Mouse (Mus musculus) left cerebral cortex, adult 2 months (tissue): ENCODE data around the gene Lrfn4. TPM values are rescaled to one million over a fixed set of nuclear protein-coding genes. Genes with fewer than 3 reads are reported as not detected.

ENCODE experiments used
- DNase-seq, 2 experiments: peaks; one replicate each; pipeline ENCODE4 v3.0.0; 2021 to 2022; ENCODE audit warnings: low spot score in 2 of 2, mixed read lengths in 1 of 2; ENCODE audit errors: extremely low spot score in 1 of 2
- H3K27ac ChIP-seq: fragments of 200-600 bp; 2 replicates; pipeline ENCODE4 v1.8.1; 2022
- H3K4me3 ChIP-seq: fragments of 200-600 bp; 2 replicates; pipeline ENCODE4 v1.8.1; 2022
- CTCF ChIP-seq: fragments of 200-600 bp; IDR thresholded peaks from 2 replicates; pipeline ENCODE4 v1.8.1; 2022; ENCODE audit warnings: antibody characterized with exemption, mild to moderate bottlenecking, moderate library complexity
- intact Hi-C: fragments of 180-260 bp; cut with DNase I; formaldehyde crosslinking; loops from one replicate; pipeline ENCODE4 v1.15.1; 2025
- long read RNA-seq, 2 experiments: library from polyadenylated mRNA; stranded (forward); transcript quantifications; one replicate each; pipeline ENCODE4 v2.0.0; 2021; ENCODE audit warnings: borderline mapping rate in 2 of 2
- total RNA-seq, 2 experiments: library from RNA; stranded (reverse); gene quantifications; 2 replicates each; pipeline ENCODE4 v1.2.3; 2021

The Lrfn4 gene
- total RNA-seq, result 10 to 100 TPM; 41.2 to 44.9 TPM
- long read RNA-seq, experiment 1, transcript Lrfn4-202 (3 exons, 2,918 nt), result major isoform, 64 of 106 reads
- long read RNA-seq, experiment 1, transcript Lrfn4-201 (2 exons, 3,194 nt), result minor isoform, 16 of 106 reads
- long read RNA-seq, experiment 1, partial matches to known transcripts, result 4 of 106 reads
- long read RNA-seq, experiment 1, other reads (novel, unspliced or antisense), result 22 of 106 reads
- long read RNA-seq, experiment 2, transcript Lrfn4-201 (2 exons, 3,194 nt), result minor isoform, 20 of 65 reads
- long read RNA-seq, experiment 2, transcript Lrfn4-202 (3 exons, 2,918 nt), result major isoform, 22 of 65 reads
- long read RNA-seq, experiment 2, partial matches to known transcripts, result 3 of 65 reads
- long read RNA-seq, experiment 2, other reads (novel, unspliced or antisense), result 20 of 65 reads

GRCm38 (mm10) chr19:4615151-4616093 lies at the start of gene Lrfn4:
TSS of gene Lrfn4 (minus strand) at chr19:4615667.
- Histone ChIP-seq H3K27ac (peak within 1 kb of the TSS; percentile 96), H3K4me3 (peak within 1 kb of the TSS; percentile 93)
- peak; percentile 89 to 90 for DNase-seq
- TF ChIP-seq CTCF, result peak; percentile 34
- intact Hi-C loops, result loop anchor here (2.0 kb wide), 1 partner anchor 105 kb away; the partner anchor contains the start of gene Pcx

DNA sequence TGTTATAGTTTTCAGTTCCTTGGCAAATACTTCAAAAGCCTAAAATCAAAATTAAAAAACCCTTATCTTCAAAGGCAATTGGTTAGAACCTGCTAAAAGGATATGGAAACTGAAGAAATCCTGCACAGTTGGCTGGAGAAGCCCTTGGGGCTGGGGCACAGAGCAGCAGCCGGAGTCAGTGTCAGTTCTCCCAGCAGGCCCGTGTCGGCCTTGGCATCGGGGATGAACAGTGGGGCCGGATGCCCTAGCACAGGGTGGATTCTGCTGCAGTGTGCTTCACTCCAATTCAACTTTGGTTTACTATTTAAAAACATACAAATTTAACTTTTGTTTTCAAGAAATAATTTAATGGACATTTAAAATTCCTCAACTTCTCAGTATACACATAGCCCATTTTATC lies 42.7 kb upstream of the Lrfn4 start:
- DNase-seq, result no peak
- TF ChIP-seq CTCF, result no peak
- intact Hi-C loops, result no loop called here
- Histone ChIP-seq H3K4me3 (no peak overlapping the region), H3K27ac (no peak overlapping the region)

DNA sequence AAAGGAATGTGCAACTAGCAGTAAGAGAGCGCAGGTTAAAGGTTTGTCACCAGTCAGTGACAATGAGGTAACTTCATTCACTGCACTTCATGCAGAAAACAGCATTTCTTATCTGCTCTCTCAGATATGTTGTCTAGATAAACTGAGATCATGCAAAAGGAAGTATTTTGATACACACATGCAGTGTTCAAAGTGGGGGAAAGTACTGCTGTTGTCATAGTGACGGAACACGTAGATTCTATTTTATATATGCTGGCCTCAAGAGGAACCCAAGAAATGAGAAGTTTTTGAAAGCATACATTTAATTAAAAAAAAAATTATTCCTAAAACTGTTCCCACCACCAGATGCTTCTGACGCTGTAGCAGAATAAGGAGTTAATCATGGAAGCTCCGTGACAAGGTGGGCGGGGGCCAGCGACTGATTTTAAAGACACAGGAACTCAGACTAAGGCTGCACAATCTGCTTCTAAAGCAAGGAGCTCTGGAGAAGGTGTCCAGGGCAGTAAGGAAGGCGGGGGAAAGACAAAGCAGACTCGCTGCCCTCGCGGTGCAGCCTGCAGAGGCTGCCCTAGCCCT lies 31.5 kb upstream of the Lrfn4 start:
- intact Hi-C loops, result loop anchor here (1.0 to 5.0 kb wide), 3 partner anchors 50 to 85 kb away; partner anchors contain the start of gene Sptbn2
- DNase-seq, result peak; percentile 49 to 66
- no peak for TF ChIP-seq CTCF
- peak overlapping the region; percentile 4; the same call in 1 of the 2 replicates for H3K4me3 ChIP-seq
- peak overlapping the region; percentile 84 for H3K27ac ChIP-seq

GRCm38 (mm10) chr19:4644271-4644670 lies 28.8 kb upstream of the Lrfn4 start:
- Histone ChIP-seq H3K4me3 (no peak overlapping the region), H3K27ac (peak overlapping the region; percentile 29)
- intact Hi-C loops, result loop anchor here (2.0 kb wide), 1 partner anchor 99 kb away; no protein-coding TSS in a partner anchor
- TF ChIP-seq CTCF, result peak; percentile 65
- DNase-seq, result peak; percentile 64 to 73

DNA sequence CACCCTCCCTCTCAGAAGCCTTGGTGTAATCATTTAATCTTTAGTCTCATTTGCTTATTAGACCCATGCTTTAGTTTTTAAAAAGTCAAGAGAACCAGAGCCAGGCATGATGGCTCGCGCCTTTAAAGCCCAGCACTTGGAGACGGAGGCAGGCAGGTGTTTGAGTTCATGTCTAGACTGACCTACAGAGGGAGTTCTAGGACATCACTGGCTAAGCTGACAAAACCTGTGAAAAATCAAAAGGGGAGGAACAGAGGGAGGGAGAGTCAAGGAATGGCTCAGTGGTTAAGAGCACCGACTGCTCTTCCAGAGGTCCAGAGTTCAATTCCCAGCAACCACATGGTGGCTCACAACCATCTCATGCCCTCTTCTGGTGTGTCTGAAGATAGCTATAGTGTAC lies 20.5 kb upstream of the Lrfn4 start:
- intact Hi-C loops, result no loop called here
- no peak; the same call in none of the 2 replicates for TF ChIP-seq CTCF

DNA sequence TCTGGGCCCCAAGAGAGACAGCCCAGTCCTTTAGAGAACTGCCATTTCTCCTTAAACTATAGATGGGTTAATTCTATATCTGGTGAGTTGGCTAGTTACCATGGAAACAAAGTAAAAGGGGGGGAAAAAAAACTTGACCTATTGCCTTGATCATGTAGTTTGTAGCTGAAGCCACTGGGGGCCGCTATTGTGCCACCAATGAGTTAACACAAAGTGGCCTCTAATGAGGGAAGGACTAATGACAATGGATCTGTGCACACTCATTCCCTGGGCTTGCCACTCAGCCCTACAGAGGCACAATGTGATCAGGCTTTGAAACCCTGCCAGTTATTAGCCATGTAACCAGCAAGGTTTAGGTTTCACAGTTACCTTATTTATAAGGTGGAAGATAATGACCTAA lies 13.4 kb upstream of the Lrfn4 start:
- intact Hi-C loops, result loop anchor here (1.0 to 5.0 kb wide), 4 partner anchors 114 to 333 kb away; partner anchors contain the start of genes Bbs1, Ccdc87, Ccs and Mrpl11
- Histone ChIP-seq H3K4me3 (no peak overlapping the region), H3K27ac (no peak overlapping the region)
- peak; percentile 75 to 77 for DNase-seq
- peak; percentile 81 for TF ChIP-seq CTCF

More for the DNA sequence above, 20.5 kb upstream of the Lrfn4 start:
- no peak for DNase-seq
- H3K4me3 ChIP-seq, result no peak overlapping the region
- no peak overlapping the region for H3K27ac ChIP-seq

- TF ChIP-seq CTCF, result no peak
- Histone ChIP-seq H3K4me3 (peak overlapping the region; percentile 84), H3K27ac (peak overlapping the region; percentile 96)
- DNase-seq, result no peak
- intact Hi-C loops, result loop anchor here (2.0 to 5.0 kb wide), 4 partner anchors 129 to 336 kb away; partner anchors contain the start of genes Bbs1, Ccdc87, Ccs and Mrpl11
Measured at GRCm38 (mm10) chr19:4625829-4626535, 10.5 kb upstream of the Lrfn4 start.

GRCm38 (mm10) chr19:4625179-4625828 lies 9.8 kb upstream of the Lrfn4 start, which contains the start of gene Rce1:
TSS of gene Rce1 (minus strand) at chr19:4625641.
- intact Hi-C loops, result loop anchor here (2.0 to 5.0 kb wide), 4 partner anchors 129 to 337 kb away; partner anchors contain the start of genes Bbs1, Ccdc87, Ccs and Mrpl11
- H3K4me3 ChIP-seq, result peak within 1 kb of the TSS; percentile 84
- peak within 1 kb of the TSS; percentile 96 for H3K27ac ChIP-seq
- TF ChIP-seq CTCF, result no peak
- DNase-seq, result peak; percentile 87 to 91

GRCm38 (mm10) chr19:4624406-4625178 lies 9.1 kb upstream of the Lrfn4 start:
- intact Hi-C loops, result loop anchor here (2.0 to 5.0 kb wide), 4 partner anchors 128 to 338 kb away; partner anchors contain the start of genes Bbs1, Ccdc87, Ccs and Mrpl11
- no peak for TF ChIP-seq CTCF
- Histone ChIP-seq H3K4me3 (peak overlapping the region; percentile 84), H3K27ac (peak overlapping the region; percentile 96)
- no peak for DNase-seq
